Mouse (Mus musculus): ENCODE results near the gene Rsph14.

DNA sequence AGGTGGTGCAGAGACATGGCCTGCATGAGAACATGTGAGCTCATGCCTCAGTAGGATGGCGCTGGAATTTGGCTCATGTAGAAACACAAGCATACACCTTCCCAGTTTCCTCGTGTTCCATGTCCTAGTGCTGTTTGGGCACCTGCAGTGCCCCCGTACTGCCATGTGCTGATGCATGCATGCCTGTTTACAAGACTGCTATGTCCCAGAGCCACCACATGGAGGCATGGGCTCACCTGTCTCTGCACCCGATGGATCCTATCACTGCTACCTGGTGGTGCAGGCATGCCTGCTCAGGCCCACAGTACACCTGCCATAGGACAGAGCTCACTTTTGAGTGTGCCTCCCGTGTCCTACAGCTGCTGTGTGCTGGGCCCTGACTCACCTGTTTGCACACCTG, 94.0 kb downstream of the Rsph14 start:
- TF ChIP-seq CTCF (IDR thresholded peaks at IDR 0.05): peak; percentile 37
- no peak for TF ChIP-seq EP300 (IDR thresholded peaks at IDR 0.05)

Measured in lung, postnatal 0 days (tissue).